Mouse (Mus musculus): Measurements from ENCODE around the gene C1galt1c1.

C1galt1c1 gene

GRCm38 (mm10) chrX:38634801-38635637 lies at the start of gene C1galt1c1:
TSS of gene C1galt1c1 (minus strand) at chrX:38635087.
- in situ Hi-C loops (cut with MboI; ENCODE audit: low pct_unique_long_range_greater_than_20kb in 1 of 2, low sequenced_read_pairs in 2 of 2, unreplicated experiment in 1 of 2): loop anchor here in 1 of 2 experiments (25.0 kb wide), 1 partner anchor 398 kb away; no protein-coding TSS in a partner anchor

GRCm38 (mm10) chrX:38681972-38682371 lies 47.1 kb upstream of the C1galt1c1 start:
- in situ Hi-C loops (cut with MboI; ENCODE audit: low pct_unique_long_range_greater_than_20kb in 1 of 2, low sequenced_read_pairs in 2 of 2, unreplicated experiment in 1 of 2): loop anchor here in 1 of 2 experiments (10.0 kb wide), 1 partner anchor 93 kb away; the partner anchor contains the start of gene 6030498E09Rik

GRCm38 (mm10) chrX:38669111-38669903 lies 34.4 kb upstream of the C1galt1c1 start:
- in situ Hi-C loops (cut with MboI; ENCODE audit: low pct_unique_long_range_greater_than_20kb in 1 of 2, low sequenced_read_pairs in 2 of 2, unreplicated experiment in 1 of 2): loop anchor here (25.0 kb wide), 2 partner anchors 332 to 432 kb away; no protein-coding TSS in a partner anchor

DNA sequence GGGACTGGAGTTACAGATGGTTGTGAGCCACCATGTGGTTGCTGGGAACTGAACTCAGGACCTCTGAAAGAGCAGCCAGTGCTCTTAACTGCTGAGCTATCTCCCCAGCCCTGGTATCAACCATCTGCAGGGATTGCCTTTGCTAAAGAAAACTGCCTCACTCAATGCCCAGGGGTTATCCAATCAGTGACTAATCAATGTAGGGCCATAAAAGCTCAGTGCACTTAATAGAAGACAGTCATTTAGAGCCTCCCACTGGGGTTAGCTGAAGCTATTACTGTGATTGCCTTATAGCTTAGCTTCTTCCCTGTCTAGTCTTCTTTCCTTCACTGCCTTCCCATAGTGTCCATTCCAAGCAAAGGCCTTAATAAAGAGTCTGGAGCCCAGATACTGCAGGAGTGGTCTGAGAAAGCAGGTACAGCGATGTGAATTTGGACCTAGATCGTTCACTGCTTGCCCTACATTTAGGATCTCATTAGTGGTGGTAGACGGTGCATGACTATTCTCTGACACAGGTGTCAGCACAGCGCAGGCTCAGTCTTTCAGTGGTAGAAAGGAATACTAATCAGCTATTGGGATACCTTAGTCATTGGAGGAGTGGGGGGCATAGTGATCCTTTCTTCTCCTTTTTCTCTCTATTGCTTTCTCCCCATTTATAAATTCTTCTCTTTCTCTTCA lies 21.5 kb upstream of the C1galt1c1 start:
- in situ Hi-C loops (cut with MboI; ENCODE audit: low pct_unique_long_range_greater_than_20kb in 1 of 2, low sequenced_read_pairs in 2 of 2, unreplicated experiment in 1 of 2): loop anchor here (10.0 to 25.0 kb wide), 3 partner anchors 142 to 419 kb away; no protein-coding TSS in a partner anchor

GRCm38 (mm10) chrX:38654681-38655080 lies 19.8 kb upstream of the C1galt1c1 start:
- in situ Hi-C loops (cut with MboI; ENCODE audit: low pct_unique_long_range_greater_than_20kb in 1 of 2, low sequenced_read_pairs in 2 of 2, unreplicated experiment in 1 of 2): loop anchor here (5.0 to 25.0 kb wide), 4 partner anchors 140 to 417 kb away; no protein-coding TSS in a partner anchor

- in situ Hi-C loops (cut with MboI; ENCODE audit: low pct_unique_long_range_greater_than_20kb in 1 of 2, low sequenced_read_pairs in 2 of 2, unreplicated experiment in 1 of 2): loop anchor here (5.0 to 25.0 kb wide), 4 partner anchors 138 to 416 kb away; no protein-coding TSS in a partner anchor
Observed at GRCm38 (mm10) chrX:38653181-38653580, 18.3 kb upstream of the C1galt1c1 start.

DNA sequence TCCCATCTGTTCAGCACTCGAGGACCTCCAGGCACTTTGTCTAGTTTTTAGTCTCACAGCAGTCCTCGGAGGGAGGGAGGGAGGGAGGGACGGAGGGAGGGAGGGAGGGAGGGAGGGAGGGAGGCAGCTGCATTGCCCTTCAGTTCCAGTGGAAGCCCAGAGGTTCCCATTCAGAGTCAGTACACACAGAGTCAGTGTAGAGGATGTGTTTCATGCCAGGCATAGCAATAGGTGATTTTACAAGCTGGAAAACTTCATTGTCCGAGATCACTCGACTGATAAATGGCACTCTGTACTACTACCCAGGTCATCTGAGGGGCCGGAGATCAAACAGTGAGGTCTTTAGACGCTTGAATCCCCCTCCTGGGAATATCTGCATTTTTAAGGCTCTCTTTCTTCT lies 16.3 kb upstream of the C1galt1c1 start:
- in situ Hi-C loops (cut with MboI; ENCODE audit: low pct_unique_long_range_greater_than_20kb in 1 of 2, low sequenced_read_pairs in 2 of 2, unreplicated experiment in 1 of 2): loop anchor here (5.0 to 25.0 kb wide), 4 partner anchors 136 to 414 kb away; no protein-coding TSS in a partner anchor

GRCm38 (mm10) chrX:38650404-38651039 lies 15.6 kb upstream of the C1galt1c1 start:
- in situ Hi-C loops (cut with MboI; ENCODE audit: low pct_unique_long_range_greater_than_20kb in 1 of 2, low sequenced_read_pairs in 2 of 2, unreplicated experiment in 1 of 2): loop anchor here (5.0 to 25.0 kb wide), 4 partner anchors 136 to 413 kb away; no protein-coding TSS in a partner anchor

DNA sequence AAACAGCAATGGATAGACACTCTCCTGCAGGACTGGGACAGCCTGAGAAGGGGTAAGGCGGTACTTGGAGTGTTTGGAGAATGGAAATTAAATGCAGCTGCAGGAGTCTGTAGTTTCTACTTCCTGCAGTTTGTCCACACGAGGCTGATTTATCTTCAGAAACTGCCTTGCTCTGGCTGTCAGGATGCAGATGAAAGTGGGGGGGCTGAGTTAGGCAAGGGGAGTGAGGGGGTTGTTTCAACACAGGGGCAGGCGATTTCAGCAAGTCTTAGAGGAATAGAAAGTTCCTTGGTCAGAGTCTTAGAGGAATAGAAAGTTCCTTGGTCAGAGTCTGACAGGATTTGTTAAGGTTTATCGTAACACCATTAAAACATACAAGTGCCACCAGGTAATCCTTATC lies 7.3 kb upstream of the C1galt1c1 start:
- in situ Hi-C loops (cut with MboI; ENCODE audit: low pct_unique_long_range_greater_than_20kb in 1 of 2, low sequenced_read_pairs in 2 of 2, unreplicated experiment in 1 of 2): loop anchor here in 1 of 2 experiments (25.0 kb wide), 1 partner anchor 405 kb away; no protein-coding TSS in a partner anchor

DNA sequence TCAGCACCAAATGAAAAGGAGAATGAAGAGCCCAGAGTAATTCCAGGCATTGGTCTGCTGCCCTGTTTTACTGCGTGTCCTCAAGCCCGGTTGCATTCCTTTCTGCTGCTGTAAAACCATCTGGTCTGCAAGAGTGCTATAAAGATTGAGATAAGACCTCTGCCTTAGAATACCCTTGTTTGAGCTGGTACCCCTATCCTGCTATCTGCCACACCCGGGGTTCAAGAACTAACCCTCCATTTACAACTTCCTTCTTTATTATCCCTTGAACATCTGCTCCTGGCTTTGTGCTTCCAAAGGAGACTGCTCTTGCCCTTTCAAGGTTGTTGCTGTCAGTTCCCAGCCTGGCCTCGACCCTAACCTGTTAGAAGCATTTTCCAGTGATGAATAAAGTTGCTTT lies 6.5 kb upstream of the C1galt1c1 start:
- in situ Hi-C loops (cut with MboI; ENCODE audit: low pct_unique_long_range_greater_than_20kb in 1 of 2, low sequenced_read_pairs in 2 of 2, unreplicated experiment in 1 of 2): loop anchor here in 1 of 2 experiments (25.0 kb wide), 1 partner anchor 404 kb away; no protein-coding TSS in a partner anchor

GRCm38 (mm10) chrX:38635638-38635931 lies 698 bp upstream of the C1galt1c1 start:
- in situ Hi-C loops (cut with MboI; ENCODE audit: low pct_unique_long_range_greater_than_20kb in 1 of 2, low sequenced_read_pairs in 2 of 2, unreplicated experiment in 1 of 2): loop anchor here in 1 of 2 experiments (25.0 kb wide), 1 partner anchor 398 kb away; no protein-coding TSS in a partner anchor

- in situ Hi-C loops (cut with MboI; ENCODE audit: low pct_unique_long_range_greater_than_20kb in 1 of 2, low sequenced_read_pairs in 2 of 2, unreplicated experiment in 1 of 2): no loop called here
Observed at GRCm38 (mm10) chrX:38600995-38601369, 33.9 kb downstream of the C1galt1c1 start.

GRCm38 (mm10) chrX:38600177-38600994 lies 34.5 kb downstream of the C1galt1c1 start, which contains the start of gene Mcts1:
TSS of gene Mcts1 (plus strand) at chrX:38600578.
- in situ Hi-C loops (cut with MboI; ENCODE audit: low pct_unique_long_range_greater_than_20kb in 1 of 2, low sequenced_read_pairs in 2 of 2, unreplicated experiment in 1 of 2): no loop called here

DNA sequence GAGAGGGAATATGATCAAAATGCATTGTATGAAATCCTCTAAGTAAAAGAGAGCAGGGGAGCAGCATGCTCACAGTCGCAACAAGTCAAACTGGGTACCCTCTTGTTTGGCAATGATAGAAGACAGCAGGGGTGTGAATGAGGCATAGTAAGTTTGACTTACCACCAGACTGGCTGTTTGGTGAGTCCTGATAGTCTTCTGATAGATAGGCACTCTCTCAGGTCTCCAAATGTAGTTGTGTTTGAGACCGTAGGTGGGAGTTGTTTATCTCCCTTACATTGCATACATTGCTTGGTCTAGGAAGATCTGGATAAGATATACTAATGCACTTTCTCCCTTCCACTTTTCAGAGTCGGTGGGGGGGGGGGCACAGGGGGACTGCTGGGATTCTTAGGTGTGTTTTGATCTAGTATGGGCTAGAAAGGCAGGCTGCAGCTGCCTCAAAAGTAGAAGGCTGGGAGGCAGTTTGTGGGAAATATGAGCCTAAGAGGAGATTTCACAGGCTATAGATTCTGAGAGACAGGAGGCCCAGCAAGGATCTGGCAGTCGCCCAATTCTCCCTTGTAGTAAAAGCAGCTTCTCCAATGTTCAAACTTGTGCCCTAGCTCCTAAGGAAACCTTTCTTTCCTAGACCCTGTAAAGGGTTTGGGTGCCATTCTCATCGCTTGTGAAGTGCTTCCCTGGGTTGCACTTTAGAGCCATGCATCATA lies 41.6 kb downstream of the C1galt1c1 start:
- in situ Hi-C loops (cut with MboI; ENCODE audit: low pct_unique_long_range_greater_than_20kb in 1 of 2, low sequenced_read_pairs in 2 of 2, unreplicated experiment in 1 of 2): no loop called here

DNA sequence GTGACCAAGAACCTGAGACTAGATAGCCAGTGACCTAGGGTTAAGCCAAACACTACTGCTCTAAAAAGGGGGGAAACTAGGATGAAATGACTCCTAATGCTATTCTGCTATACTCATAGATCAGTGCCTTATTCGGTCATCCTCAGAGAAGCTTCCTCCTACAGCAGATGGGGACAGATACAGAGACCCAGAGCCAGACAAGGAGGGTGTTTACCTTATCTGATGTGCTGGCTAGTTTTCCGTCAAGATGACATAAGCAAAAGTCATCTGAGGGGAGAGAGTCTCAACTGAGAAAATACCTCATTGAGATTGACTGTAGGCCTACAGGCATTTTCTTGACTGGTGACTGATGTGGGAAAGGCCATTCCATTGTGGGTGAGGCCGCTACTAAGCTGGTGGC lies 43.1 kb downstream of the C1galt1c1 start:
- in situ Hi-C loops (cut with MboI; ENCODE audit: low pct_unique_long_range_greater_than_20kb in 1 of 2, low sequenced_read_pairs in 2 of 2, unreplicated experiment in 1 of 2): no loop called here

DNA sequence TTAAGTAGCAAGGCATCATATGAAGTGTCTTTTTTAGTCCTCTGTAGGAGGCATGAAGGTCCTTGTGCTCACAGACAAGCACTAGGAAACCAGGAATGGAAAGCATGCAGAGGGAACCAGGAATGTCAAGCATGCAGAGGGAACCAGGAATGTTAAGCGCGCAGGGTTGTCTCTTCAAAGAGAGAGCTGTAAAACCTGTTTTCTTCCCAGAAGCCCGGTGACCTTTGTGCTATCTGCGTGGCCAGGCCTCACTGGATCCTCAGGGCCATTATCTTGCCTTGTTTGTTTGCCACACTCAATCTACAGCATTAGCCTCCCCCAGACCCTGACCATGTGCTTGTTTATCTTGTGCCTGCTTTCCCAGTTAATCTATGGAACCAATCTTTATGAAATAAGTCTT lies 45.1 kb downstream of the C1galt1c1 start:
- in situ Hi-C loops (cut with MboI; ENCODE audit: low pct_unique_long_range_greater_than_20kb in 1 of 2, low sequenced_read_pairs in 2 of 2, unreplicated experiment in 1 of 2): no loop called here

Data from mouse embryonic stem cell (cell line).